Mouse (Mus musculus): ENCODE results near the gene Nif3l1. TPM values are rescaled to one million over a fixed set of nuclear protein-coding genes. Genes with fewer than 3 reads are reported as not detected.

Gene Nif3l1
- polyA plus RNA-seq, 1 experiment = 43.0 TPM

DNA sequence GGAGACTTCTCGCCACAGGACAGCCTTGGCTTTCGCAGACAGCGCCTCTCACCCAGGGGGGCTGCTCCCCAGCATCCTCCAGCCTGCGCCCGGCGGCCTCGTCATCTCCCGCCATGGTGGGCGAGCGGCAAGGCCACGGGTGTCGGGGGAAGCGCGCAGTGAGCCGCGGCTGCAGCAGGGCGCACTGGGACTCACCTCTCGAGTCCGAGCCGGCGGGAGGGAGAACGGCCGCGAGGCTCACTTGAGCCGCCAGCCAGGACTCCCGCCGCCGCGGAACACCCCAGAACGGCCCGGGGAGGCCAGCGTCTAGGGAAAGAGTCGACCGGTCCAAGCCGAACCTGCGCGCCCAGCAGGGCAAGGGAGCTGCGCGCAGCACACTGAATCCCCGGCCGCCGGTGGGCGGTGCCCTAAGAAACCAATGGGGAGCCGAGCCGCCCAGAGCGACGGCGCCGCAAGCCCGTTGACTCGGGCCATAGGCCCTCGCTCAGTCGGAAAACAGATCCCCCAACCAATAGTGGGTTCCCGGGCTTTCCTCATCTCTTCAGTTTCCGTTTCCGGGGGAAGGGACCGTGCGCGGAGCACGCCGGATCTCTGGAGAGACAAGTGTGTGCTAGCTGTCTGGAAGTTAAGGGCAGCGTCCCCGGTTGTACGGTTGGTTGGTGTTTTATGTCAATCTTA, 59.8 kb downstream of the Nif3l1 start, which contains the start of gene Orc2:
Gene Orc2 (minus strand): TSS at position 533 of the 678 bp plus-strand sequence.
- 0 out of 2 replicates have a peak within 1 kb of the TSS, but pooled peaks have one; percentile 21 for H3K27ac ChIP-seq (ENCODE audit: insufficient read depth, low read length)
- peak within 1 kb of the TSS; percentile 99 for H3K4me3 ChIP-seq (ENCODE audit: low read depth, low read length)
- peaks cover 41% of the 10 kb centered on the region for H3K9me3 ChIP-seq (replicated peaks; ENCODE audit: control insufficient read depth, insufficient read depth, low read length, poor library complexity, severe bottlenecking)
- H3K27me3 ChIP-seq (ENCODE audit: control insufficient read depth, insufficient read depth, low read length, poor library complexity, severe bottlenecking) = no peaks in the 10 kb centered on the region
- TF ChIP-seq POLR2A (IDR thresholded peaks at IDR 0.05; ENCODE audit: insufficient read depth, low read length) (peak; percentile 17), CTCF (IDR thresholded peaks at IDR 0.05; ENCODE audit: low read depth, low read length) (no peak)
- H3K4me1 ChIP-seq (ENCODE audit: control insufficient read depth, insufficient read depth, low read length) = no peaks in the 10 kb centered on the region
- H3K36me3 ChIP-seq (ENCODE audit: control insufficient read depth, insufficient read depth, low read length, poor library complexity, severe bottlenecking) = peaks cover 12% of the 10 kb centered on the region
- peak within 1 kb of the TSS; percentile 96 for H3K9ac ChIP-seq (ENCODE audit: low read depth, poor library complexity, severe bottlenecking)

DNA sequence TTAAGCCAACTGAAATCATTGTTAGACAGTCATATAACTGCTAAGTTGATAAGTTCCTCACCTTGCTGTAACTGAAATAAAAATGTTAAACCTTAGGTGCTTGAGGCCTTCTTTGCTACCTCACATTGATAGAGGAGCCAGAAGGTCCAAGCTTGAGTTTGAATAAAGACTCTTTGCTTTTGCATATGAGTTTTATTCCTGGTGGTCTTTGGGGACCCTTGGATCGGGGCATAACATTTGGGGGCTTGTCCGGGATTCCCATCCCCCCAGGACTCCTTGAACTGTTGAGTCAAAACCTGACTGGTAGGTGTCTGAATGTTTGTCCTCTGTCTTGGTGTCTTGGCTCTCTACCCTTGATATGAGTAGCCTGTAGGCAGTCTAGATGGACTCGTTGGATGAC, 62.3 kb downstream of the Nif3l1 start:
- H3K4me3 ChIP-seq (ENCODE audit: low read depth, low read length) = no peak overlapping the region
- H3K9me3 ChIP-seq (replicated peaks; ENCODE audit: control insufficient read depth, insufficient read depth, low read length, poor library complexity, severe bottlenecking) = peaks cover 65% of the 10 kb centered on the region
- H3K9ac ChIP-seq (ENCODE audit: low read depth, poor library complexity, severe bottlenecking) = no peak overlapping the region
- H3K4me1 ChIP-seq (ENCODE audit: control insufficient read depth, insufficient read depth, low read length) = no peaks in the 10 kb centered on the region
- H3K27me3 ChIP-seq (ENCODE audit: control insufficient read depth, insufficient read depth, low read length, poor library complexity, severe bottlenecking) = no peaks in the 10 kb centered on the region
- TF ChIP-seq POLR2A (IDR thresholded peaks at IDR 0.05; ENCODE audit: insufficient read depth, low read length) = no peak
- no peak for TF ChIP-seq CTCF (IDR thresholded peaks at IDR 0.05; ENCODE audit: low read depth, low read length)
- TF ChIP-seq EP300 (IDR thresholded peaks at IDR 0.05; ENCODE audit: insufficient read depth, low read depth, low read length) = no peak
- H3K36me3 ChIP-seq (ENCODE audit: control insufficient read depth, insufficient read depth, low read length, poor library complexity, severe bottlenecking) = no peaks in the 10 kb centered on the region
- no peak overlapping the region for H3K27ac ChIP-seq (ENCODE audit: insufficient read depth, low read length)

Other genes starting within 250 kb of the Nif3l1 start
- not detected in 2 replicates for gene Aox4, start 234.8 kb upstream of the Nif3l1 start, polyA plus RNA-seq (2011; ENCODE audit: insufficient read depth, insufficient read length, low read depth, missing spikeins)
- gene Aox2, start 166.8 kb upstream of the Nif3l1 start, polyA plus RNA-seq (2011; ENCODE audit: insufficient read depth, insufficient read length, low read depth, missing spikeins) = not detected in 2 replicates
- 298 and 313 TPM in 2 replicates for gene Bzw1, start 52.3 kb upstream of the Nif3l1 start, polyA plus RNA-seq (2011; ENCODE audit: insufficient read depth, insufficient read length, low read depth, missing spikeins)
- gene Clk1, start 21.1 kb upstream of the Nif3l1 start, polyA plus RNA-seq (2011; ENCODE audit: insufficient read depth, insufficient read length, low read depth, missing spikeins) = 201 and 216 TPM in 2 replicates
- gene Ppil3, start 335 bp downstream of the Nif3l1 start, polyA plus RNA-seq (2011; ENCODE audit: insufficient read depth, insufficient read length, low read depth, missing spikeins) = 56.1 and 59.9 TPM in 2 replicates
- gene Orc2, start 60.0 kb downstream of the Nif3l1 start, polyA plus RNA-seq (2011; ENCODE audit: insufficient read depth, insufficient read length, low read depth, missing spikeins) = 77.7 and 80.2 TPM in 2 replicates
- gene Fam126b, start 141.2 kb downstream of the Nif3l1 start, polyA plus RNA-seq (2011; ENCODE audit: insufficient read depth, insufficient read length, low read depth, missing spikeins) = 12.4 and 16.6 TPM in 2 replicates
- 87.0 and 97.9 TPM in 2 replicates for gene Ndufb3, start 141.2 kb downstream of the Nif3l1 start, polyA plus RNA-seq (2011; ENCODE audit: insufficient read depth, insufficient read length, low read depth, missing spikeins)